Mouse (Mus musculus) lung, embryonic 16.5 days (tissue): ENCODE measurements around the gene Nbr1. TPM values are rescaled to one million over a fixed set of nuclear protein-coding genes. Genes with fewer than 3 reads are reported as not detected.

Experiments used
- ATAC-seq: fragments of 200-750 bp; cut with Nextera tagmentation; 2 replicates; pipeline ENCODE4 v1.8.0; 2017; ENCODE audit warnings: low read depth, mild to moderate bottlenecking, moderate library complexity
- H3K27ac ChIP-seq: fragments of 300-500 bp; sonication (generic); 2 replicates; pipeline ENCODE4 v1.5.1; 2014; ENCODE audit warnings: mild to moderate bottlenecking, control low read depth, low read length
- H3K27me3 ChIP-seq: fragments of 300-500 bp; sonication (generic); 2 replicates; pipeline ENCODE4 v1.6.1; 2014; ENCODE audit warnings: low read depth, low read length, mixed read lengths; ENCODE audit not compliant: control insufficient read depth, insufficient read depth
- H3K36me3 ChIP-seq: fragments of 300-500 bp; sonication (generic); 2 replicates; pipeline ENCODE4 v1.6.1; 2014; ENCODE audit warnings: low read length; ENCODE audit not compliant: control insufficient read depth, insufficient read depth
- H3K4me1 ChIP-seq: fragments of 300-500 bp; sonication (generic); replicated peaks from 2 replicates; pipeline ENCODE4 v1.6.1; 2014; ENCODE audit warnings: low read length, mixed read lengths; ENCODE audit not compliant: control insufficient read depth, insufficient read depth
- H3K4me2 ChIP-seq: fragments of 300-500 bp; sonication (generic); 2 replicates; pipeline ENCODE4 v1.6.1; 2014; ENCODE audit warnings: low read depth, low read length, control low read depth
- H3K4me3 ChIP-seq: fragments of 300-500 bp; sonication (generic); 2 replicates; pipeline ENCODE4 v1.5.1; 2014; ENCODE audit warnings: mild to moderate bottlenecking, low read length, control low read depth
- H3K9ac ChIP-seq: fragments of 300-500 bp; sonication (generic); 2 replicates; pipeline ENCODE4 v1.6.1; 2014; ENCODE audit warnings: low read length, control low read depth
- H3K9me3 ChIP-seq: fragments of 300-500 bp; sonication (generic); 2 replicates; pipeline ENCODE4 v1.6.1; 2016; ENCODE audit warnings: low read length; ENCODE audit not compliant: control insufficient read depth
- WGBS: fragments of 180-500 bp; shearing (Covaris S2); extraction: QIAGEN DNeasy Blood & Tissue Kit; methylation state at CpG from one replicate; pipeline ENCODE4 v1.1.7; 2014; 5-methylcytosine and 5-hydroxymethylcytosine counted together
- polyA plus RNA-seq: library from polyadenylated mRNA; unstranded; fragments of >200 nt; fragmentation: Nextera tagmentation; extraction: Ambion mirVana; gene quantifications from 2 replicates; pipeline ENCODE4 v1.2.1, GENCODE M21; 2015

Nbr1 gene
- 77.7 and 87.5 TPM in 2 replicates for polyA plus RNA-seq

DNA sequence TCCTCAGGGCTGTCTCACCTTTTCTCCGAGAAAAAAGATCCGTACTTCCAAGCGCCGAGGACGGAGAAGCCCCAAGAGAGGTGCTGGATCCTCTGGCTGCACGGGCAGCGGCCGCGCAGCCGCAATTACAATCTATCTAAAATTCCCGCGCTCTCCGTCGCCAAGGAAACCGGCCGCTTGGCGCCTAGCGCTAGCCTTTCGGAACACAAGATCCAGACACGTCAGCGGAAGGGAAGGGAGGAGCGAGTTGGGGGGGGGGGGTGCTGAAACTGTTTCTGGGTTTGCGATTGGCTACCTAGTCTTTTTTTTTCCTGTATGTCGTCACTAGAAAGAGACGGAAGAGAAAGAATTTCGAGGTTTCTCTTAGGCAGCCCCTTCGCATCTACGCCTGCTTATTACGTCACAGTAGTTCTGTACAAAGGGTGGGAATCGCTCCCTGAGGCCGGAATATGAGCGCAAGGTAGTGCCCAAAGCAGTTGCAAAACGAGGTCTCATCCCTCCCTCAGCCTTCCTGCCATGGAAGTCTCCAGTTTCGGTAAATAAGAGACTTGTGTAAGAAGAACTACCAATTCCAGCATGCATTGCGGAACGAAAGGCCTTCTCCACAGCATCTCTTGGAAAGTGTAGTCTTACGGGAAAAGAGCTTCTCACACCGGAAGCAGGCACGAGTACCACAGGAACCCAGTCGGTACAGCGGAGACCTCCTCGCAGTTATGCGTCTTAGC, at the start of gene Nbr1, which contains the start of gene Brca1:
Gene Nbr1 (plus strand): TSS at position 399 of the 725 bp plus-strand sequence.
Gene Brca1 (minus strand): TSS at position 205 of the 725 bp plus-strand sequence.
- Histone ChIP-seq H3K4me3 (peak within 1 kb of the TSS; percentile 87), H3K9me3 (no peaks in the 10 kb centered on the region), H3K4me1 (peaks cover 16% of the 10 kb centered on the region), H3K9ac (peak within 1 kb of the TSS; percentile 90), H3K27me3 (no peaks in the 10 kb centered on the region), H3K27ac (peak within 1 kb of the TSS; percentile 96), H3K4me2 (peak within 1 kb of the TSS; percentile 87), H3K36me3 (peaks cover 14% of the 10 kb centered on the region)
- peak; percentile 82 for ATAC-seq
- WGBS: under 1% methylated on average over 43 of the region's 43 CpGs

DNA sequence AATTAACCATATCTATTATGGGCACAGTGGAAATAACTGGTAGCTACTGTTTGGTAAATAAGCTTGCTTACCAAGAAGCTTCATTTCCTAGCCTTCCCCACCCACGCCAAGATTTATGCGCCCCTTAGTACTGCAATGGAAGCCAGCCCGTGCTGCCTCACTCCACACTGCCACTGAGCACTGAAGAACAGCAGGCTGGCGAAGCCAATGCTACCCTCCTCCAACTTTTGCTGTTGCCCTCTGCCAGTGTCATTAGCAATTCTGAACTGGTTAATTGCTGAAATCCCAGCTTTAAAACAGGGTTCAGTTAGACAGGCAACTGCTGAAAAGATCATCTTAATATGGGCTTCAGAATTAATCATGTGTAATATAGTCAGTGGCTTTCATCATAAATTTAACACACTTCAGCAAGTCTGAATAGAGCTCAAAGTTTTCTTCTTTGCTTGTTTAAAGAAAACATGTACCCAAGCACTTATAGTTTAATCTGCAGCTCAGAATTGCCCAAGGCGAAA, 45.6 kb upstream of the Nbr1 start:
- peaks cover 26% of the 10 kb centered on the region for H3K36me3 ChIP-seq
- 88% methylated on average over 5 of the region's 5 CpGs for WGBS
- H3K27me3 ChIP-seq: no peaks in the 10 kb centered on the region
- ATAC-seq: no peak
- H3K4me3 ChIP-seq: no peak overlapping the region
- no peak overlapping the region for H3K4me2 ChIP-seq
- no peaks in the 10 kb centered on the region for H3K9me3 ChIP-seq
- H3K27ac ChIP-seq: no peak overlapping the region
- H3K4me1 ChIP-seq: no peaks in the 10 kb centered on the region
- H3K9ac ChIP-seq: no peak overlapping the region

DNA sequence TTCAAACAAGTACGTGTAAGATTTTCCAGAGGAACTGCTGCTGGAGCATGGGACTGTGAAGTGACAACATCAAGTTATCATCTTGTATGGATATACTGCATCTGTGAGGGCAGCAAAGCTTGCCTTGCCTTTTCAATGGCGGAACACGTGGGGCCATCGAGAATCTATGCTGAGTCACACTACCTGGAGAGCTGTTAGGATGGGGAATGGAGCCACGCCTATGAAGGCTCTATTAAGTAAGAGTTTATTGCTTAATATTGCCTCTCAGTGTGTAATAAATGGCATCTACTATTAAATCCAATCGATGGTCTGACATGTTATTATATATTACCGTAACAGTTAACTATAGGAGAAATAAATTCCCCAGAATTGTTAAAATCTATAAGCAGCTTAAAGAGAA, 44.9 kb upstream of the Nbr1 start:
- H3K9me3 ChIP-seq: no peaks in the 10 kb centered on the region
- H3K36me3 ChIP-seq: peaks cover 26% of the 10 kb centered on the region
- 91% methylated on average over 7 of the region's 7 CpGs for WGBS
- no peaks in the 10 kb centered on the region for H3K27me3 ChIP-seq
- no peak for ATAC-seq
- H3K4me2 ChIP-seq: no peak overlapping the region
- H3K4me3 ChIP-seq: no peak overlapping the region
- no peak overlapping the region for H3K27ac ChIP-seq
- H3K4me1 ChIP-seq: no peaks in the 10 kb centered on the region
- no peak overlapping the region for H3K9ac ChIP-seq

DNA sequence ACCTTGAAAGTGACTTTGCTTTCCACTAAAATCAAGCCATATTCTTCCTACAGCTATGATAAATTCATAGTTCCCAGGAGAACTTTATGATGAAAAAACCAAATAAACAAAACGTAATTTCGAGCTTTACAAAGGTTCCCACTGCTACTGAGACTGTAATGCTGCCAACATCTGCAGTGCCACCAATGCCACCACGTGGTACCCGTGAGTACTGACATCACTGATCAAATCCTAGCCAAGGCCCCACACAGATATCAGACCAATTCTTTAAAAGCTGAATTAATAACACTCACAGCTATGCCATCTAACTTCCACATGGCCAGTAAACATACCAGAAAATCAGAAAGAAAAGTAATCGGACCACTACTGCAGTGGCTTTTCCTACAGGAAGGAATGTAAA, 33.0 kb upstream of the Nbr1 start:
- Histone ChIP-seq H3K36me3 (peaks cover 22% of the 10 kb centered on the region), H3K4me2 (no peak overlapping the region), H3K4me3 (no peak overlapping the region), H3K4me1 (no peaks in the 10 kb centered on the region), H3K9me3 (no peaks in the 10 kb centered on the region), H3K27ac (no peak overlapping the region), H3K27me3 (no peaks in the 10 kb centered on the region), H3K9ac (no peak overlapping the region)
- no peak for ATAC-seq
- WGBS: 81% methylated on average over 5 of the region's 5 CpGs

DNA sequence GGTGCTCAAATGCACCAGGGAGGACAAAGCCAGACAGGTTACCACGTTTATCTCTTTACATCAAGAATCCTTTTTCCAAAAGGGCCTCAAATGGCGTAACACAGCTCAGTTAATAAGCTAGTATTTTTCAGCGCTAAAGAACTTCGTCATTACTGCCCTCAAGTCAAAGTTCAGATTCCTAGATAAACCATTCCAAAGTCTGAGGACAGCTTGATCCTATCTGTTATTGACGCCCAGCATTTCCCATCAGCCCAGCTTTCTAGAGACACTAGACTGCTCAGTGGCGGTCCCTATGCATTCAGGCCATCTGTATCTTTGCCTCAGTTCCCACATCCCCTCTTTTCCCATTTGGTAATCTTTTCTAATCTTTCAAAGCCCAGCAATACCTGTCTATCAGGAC, 32.6 kb upstream of the Nbr1 start:
- H3K36me3 ChIP-seq: peaks cover 20% of the 10 kb centered on the region; the same call in 1 of the 2 replicates

DNA sequence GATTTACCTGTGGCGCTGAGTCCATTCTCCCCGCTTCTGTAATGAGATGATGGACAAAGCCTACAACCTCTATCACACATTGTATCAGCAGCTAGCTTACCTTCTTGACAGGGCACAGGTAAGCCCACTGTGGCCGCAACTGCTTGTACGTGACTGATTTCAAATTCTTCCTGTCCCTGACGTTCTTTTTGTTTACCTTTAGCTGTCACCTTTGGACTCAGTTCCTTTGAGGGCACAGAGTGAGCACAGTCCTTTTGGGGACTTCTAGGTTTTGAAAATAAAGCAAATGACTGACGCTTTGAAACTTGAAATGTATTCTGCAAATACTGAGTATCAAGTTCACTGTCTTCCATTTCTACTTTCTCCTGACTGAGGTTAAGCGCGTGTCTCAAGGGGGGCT, 27.5 kb upstream of the Nbr1 start:
- H3K4me2 ChIP-seq: no peak overlapping the region

More for the DNA sequence above, 32.6 kb upstream of the Nbr1 start:
- Histone ChIP-seq H3K4me3 (no peak overlapping the region), H3K4me2 (no peak overlapping the region), H3K9me3 (no peaks in the 10 kb centered on the region), H3K4me1 (no peaks in the 10 kb centered on the region), H3K27me3 (no peaks in the 10 kb centered on the region), H3K27ac (no peak overlapping the region), H3K9ac (no peak overlapping the region)
- WGBS: 83% methylated on average over 6 of the region's 6 CpGs
- ATAC-seq: no peak

DNA sequence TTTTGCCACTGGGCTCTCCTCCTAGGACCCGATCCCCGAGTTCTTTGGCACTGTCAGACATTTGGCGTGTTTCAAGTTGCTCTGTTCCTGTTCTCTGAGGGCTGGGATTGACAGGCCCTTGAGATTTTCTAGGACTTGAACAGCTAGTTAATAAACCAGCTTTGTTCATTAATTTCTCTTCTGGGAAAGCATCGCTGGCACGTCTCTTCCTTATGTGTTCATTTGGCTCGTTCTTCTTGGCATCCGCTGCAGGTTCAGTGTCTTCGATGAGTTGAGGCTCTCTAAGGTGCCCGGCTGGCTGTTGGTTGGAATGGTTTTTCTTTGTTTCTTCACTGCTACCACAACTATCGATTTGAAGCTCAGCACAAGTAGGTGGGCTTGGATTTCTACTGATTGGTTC, 26.9 kb upstream of the Nbr1 start:
- ATAC-seq: no peak
- no peak overlapping the region for H3K4me3 ChIP-seq
- no peak overlapping the region for H3K4me2 ChIP-seq
- 93% methylated on average over 10 of the region's 10 CpGs for WGBS
- H3K36me3 ChIP-seq: peaks cover 21% of the 10 kb centered on the region
- no peaks in the 10 kb centered on the region for H3K4me1 ChIP-seq
- H3K27ac ChIP-seq: no peak overlapping the region
- H3K27me3 ChIP-seq: no peaks in the 10 kb centered on the region
- no peak overlapping the region for H3K9ac ChIP-seq
- no peaks in the 10 kb centered on the region for H3K9me3 ChIP-seq

More for the DNA sequence above, 27.5 kb upstream of the Nbr1 start:
- H3K36me3 ChIP-seq: peaks cover 21% of the 10 kb centered on the region
- no peak overlapping the region for H3K4me3 ChIP-seq
- no peaks in the 10 kb centered on the region for H3K27me3 ChIP-seq
- H3K27ac ChIP-seq: no peak overlapping the region
- H3K4me1 ChIP-seq: no peaks in the 10 kb centered on the region
- H3K9me3 ChIP-seq: no peaks in the 10 kb centered on the region
- H3K9ac ChIP-seq: no peak overlapping the region
- ATAC-seq: no peak
- WGBS: 82% methylated on average over 8 of the region's 8 CpGs

GRCm38 (mm10) chr11:101525936-101526595, 25.9 kb upstream of the Nbr1 start:
- Histone ChIP-seq H3K9ac (no peak overlapping the region), H3K4me1 (no peaks in the 10 kb centered on the region), H3K27ac (no peak overlapping the region), H3K36me3 (peaks cover 22% of the 10 kb centered on the region), H3K4me2 (no peak overlapping the region), H3K27me3 (no peaks in the 10 kb centered on the region), H3K4me3 (no peak overlapping the region), H3K9me3 (no peaks in the 10 kb centered on the region)
- WGBS: 89% methylated on average over 9 of the region's 9 CpGs
- ATAC-seq: no peak

DNA sequence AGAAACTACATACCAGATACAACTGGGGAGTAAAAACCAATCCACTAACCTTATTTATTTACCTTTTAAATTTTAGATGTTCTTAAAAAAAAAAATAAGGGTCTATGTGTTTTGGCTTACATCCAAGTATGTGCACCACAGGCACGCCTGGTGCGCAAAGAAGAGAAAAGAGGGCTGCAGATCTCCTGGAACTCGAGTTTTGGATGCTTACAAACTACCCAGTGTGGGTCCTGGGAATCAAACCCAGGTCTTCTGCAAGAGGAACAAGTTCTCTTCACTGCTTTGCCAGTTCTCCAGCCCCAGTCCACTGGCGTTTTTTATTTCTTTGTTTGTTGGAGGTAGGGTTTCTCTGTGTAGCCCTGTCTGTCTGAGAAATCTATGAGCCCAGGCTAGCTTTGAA, 25.3 kb upstream of the Nbr1 start:
- Histone ChIP-seq H3K9ac (no peak overlapping the region), H3K4me3 (no peak overlapping the region), H3K27ac (no peak overlapping the region), H3K4me2 (no peak overlapping the region), H3K4me1 (no peaks in the 10 kb centered on the region), H3K36me3 (peaks cover 24% of the 10 kb centered on the region), H3K27me3 (no peaks in the 10 kb centered on the region), H3K9me3 (no peaks in the 10 kb centered on the region)
- no peak for ATAC-seq
- 74% methylated on average over 4 of the region's 4 CpGs for WGBS
